Mouse (Mus musculus) liver, adult 2 months (tissue): ENCODE measurements around the gene Pi4kb. TPM values are rescaled to one million over a fixed set of nuclear protein-coding genes. Genes with fewer than 3 reads are reported as not detected.

Experiments
- DNase-seq: peaks from one replicate; pipeline ENCODE4 v3.0.0-alpha.2; 2011; ENCODE audit warnings: low read depth, low spot score; ENCODE audit errors: extremely low read depth
- H3K27ac ChIP-seq: fragments of 200-500 bp; replicated peaks from 2 replicates; pipeline ENCODE4 v1.5.1; 2012; ENCODE audit warnings: low read depth, mild to moderate bottlenecking, control low read depth, inconsistent platforms, low read length; ENCODE audit not compliant: insufficient read depth
- H3K27me3 ChIP-seq: fragments of 200-500 bp; 2 replicates; pipeline ENCODE4 v1.6.1; 2012; ENCODE audit warnings: mild to moderate bottlenecking, moderate library complexity, low read length, inconsistent platforms; ENCODE audit not compliant: control insufficient read depth, insufficient read depth
- H3K36me3 ChIP-seq: fragments of 200-500 bp; 2 replicates; pipeline ENCODE4 v1.6.1; 2012; ENCODE audit warnings: low read length, inconsistent platforms; ENCODE audit not compliant: control insufficient read depth, insufficient read depth
- H3K4me1 ChIP-seq: fragments of 200-500 bp; 2 replicates; pipeline ENCODE4 v1.6.1; 2011; ENCODE audit warnings: low read length; ENCODE audit not compliant: control insufficient read depth, insufficient read depth
- H3K4me3 ChIP-seq: fragments of 200-500 bp; 2 replicates; pipeline ENCODE4 v1.5.1; 2011; ENCODE audit warnings: low read depth, mild to moderate bottlenecking, control low read depth, low read length, moderate library complexity; ENCODE audit not compliant: insufficient read depth
- H3K79me2 ChIP-seq: fragments of 200-500 bp; 2 replicates; pipeline ENCODE4 v1.6.1; 2012; ENCODE audit warnings: inconsistent platforms, mild to moderate bottlenecking, low read length, moderate library complexity; ENCODE audit not compliant: control insufficient read depth, insufficient read depth
- H3K9ac ChIP-seq: fragments of 200-500 bp; 2 replicates; pipeline ENCODE4 v1.6.1; 2012; ENCODE audit warnings: low read depth, mild to moderate bottlenecking, control low read depth, inconsistent platforms, low read length
- CTCF ChIP-seq: fragments of 200-500 bp; IDR thresholded peaks from 2 replicates; pipeline ENCODE4 v1.5.1; 2011; ENCODE audit warnings: low read depth, low read length, control low read depth
- POLR2A ChIP-seq: fragments of 200-500 bp; IDR thresholded peaks from 2 replicates; pipeline ENCODE4 v1.6.1; 2011; ENCODE audit warnings: low read length, control low read depth; ENCODE audit not compliant: insufficient read depth; ENCODE audit errors: extremely low read depth
- WGBS: fragments of 180-500 bp; shearing (Covaris S2); methylation state at CpG from one replicate; pipeline ENCODE4 v1.1.7; 2018; 5-methylcytosine and 5-hydroxymethylcytosine counted together
- polyA plus RNA-seq: library from polyadenylated mRNA; depleted of rRNA; stranded (reverse); fragments of >200 nt; gene quantifications from 2 replicates; pipeline ENCODE4 v1.2.3, GENCODE M21; 2012
- total RNA-seq: library from RNA; depleted of rRNA; stranded (reverse); fragments of >200 nt; gene quantifications from 2 replicates; pipeline ENCODE4 v1.2.3, GENCODE M21; 2014

Pi4kb gene
- total and polyA plus RNA-seq, 2 experiments: 26.0 to 26.5 TPM

DNA sequence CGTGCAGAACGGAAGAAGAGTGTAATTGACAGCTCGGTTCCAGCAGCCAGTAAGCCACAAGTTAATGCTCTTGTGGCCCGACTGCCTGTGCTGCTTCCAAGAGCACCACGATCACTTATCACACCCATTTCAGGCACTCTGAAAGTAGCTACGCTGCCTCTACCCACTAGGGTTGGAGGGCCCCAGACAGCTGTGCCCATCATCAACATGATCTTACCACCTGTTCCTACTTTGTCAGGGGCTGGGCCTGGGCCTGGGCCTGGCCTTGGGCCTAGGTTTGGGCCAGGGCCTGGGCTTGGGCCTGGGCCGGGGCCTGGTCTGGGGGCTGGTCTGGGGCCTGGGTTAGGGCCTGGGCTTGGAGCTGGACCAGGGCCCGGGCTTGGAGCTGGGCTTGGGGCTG is 16.2 kb upstream of the Pi4kb start:
- H3K36me3 ChIP-seq: peaks cover 19% of the 10 kb centered on the region
- no peak overlapping the region for H3K27ac ChIP-seq
- 97% methylated on average over 8 of the region's 8 CpGs for WGBS
- H3K79me2 ChIP-seq: no peaks in the 10 kb centered on the region
- no peak for DNase-seq
- no peaks in the 10 kb centered on the region for H3K27me3 ChIP-seq
- TF ChIP-seq POLR2A (no peak), CTCF (no peak)
- peaks cover under 1% of the 10 kb centered on the region; the same call in 1 of the 2 replicates for H3K4me1 ChIP-seq
- no peak overlapping the region for H3K4me3 ChIP-seq
- H3K9ac ChIP-seq: no peak overlapping the region

DNA sequence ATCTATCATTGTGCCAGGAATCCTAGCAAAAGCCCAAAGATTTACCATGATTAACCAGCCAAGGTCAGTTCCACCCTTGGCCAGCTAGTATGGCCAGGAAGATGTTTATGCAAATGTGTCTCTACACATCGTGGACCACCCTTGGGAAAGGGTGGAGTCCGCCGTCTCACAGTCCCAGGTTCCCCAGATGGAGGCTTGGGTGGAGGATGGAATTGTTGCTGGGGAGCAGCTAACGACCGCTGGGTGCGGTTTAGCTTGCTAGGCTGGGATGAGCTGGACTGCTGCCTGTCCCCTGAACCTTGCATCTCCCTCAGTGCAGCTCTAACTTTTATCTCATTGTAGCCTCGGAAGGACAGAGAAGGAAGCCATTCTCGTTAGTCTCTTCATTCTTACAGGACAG is 14.7 kb upstream of the Pi4kb start:
- no peak for TF ChIP-seq CTCF
- DNase-seq: no peak
- Histone ChIP-seq H3K36me3 (peaks cover 19% of the 10 kb centered on the region), H3K27me3 (no peaks in the 10 kb centered on the region), H3K9ac (no peak overlapping the region), H3K79me2 (no peaks in the 10 kb centered on the region), H3K27ac (no peak overlapping the region), H3K4me1 (no peaks in the 10 kb centered on the region), H3K4me3 (no peak overlapping the region)
- 69% methylated on average over 8 of the region's 8 CpGs for WGBS

DNA sequence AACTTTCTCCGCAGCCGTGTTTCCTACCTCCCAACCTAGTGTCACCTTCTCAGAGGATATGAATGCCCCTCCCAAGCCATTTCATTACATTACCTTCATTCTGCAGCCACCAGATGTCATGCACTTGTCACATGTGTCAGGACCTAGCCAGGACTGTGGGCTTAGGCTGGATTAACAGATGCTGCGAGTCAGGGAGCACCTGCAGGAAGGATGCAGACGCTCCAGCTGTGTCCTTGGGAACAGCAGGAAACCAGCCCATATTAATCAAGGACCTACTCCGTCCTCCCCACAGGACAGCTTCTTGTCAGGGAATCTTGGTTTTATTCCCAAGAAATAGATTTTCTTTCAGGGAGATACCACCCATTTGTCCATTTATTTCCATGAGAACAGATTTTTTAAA is 14.2 kb upstream of the Pi4kb start:
- Histone ChIP-seq H3K4me3 (no peak overlapping the region), H3K27ac (no peak overlapping the region), H3K9ac (no peak overlapping the region), H3K79me2 (no peaks in the 10 kb centered on the region), H3K36me3 (peaks cover 19% of the 10 kb centered on the region), H3K4me1 (no peaks in the 10 kb centered on the region), H3K27me3 (no peaks in the 10 kb centered on the region)
- no peak for DNase-seq
- 67% methylated on average over 5 of the region's 5 CpGs for WGBS
- TF ChIP-seq CTCF (no peak), POLR2A (no peak)

DNA sequence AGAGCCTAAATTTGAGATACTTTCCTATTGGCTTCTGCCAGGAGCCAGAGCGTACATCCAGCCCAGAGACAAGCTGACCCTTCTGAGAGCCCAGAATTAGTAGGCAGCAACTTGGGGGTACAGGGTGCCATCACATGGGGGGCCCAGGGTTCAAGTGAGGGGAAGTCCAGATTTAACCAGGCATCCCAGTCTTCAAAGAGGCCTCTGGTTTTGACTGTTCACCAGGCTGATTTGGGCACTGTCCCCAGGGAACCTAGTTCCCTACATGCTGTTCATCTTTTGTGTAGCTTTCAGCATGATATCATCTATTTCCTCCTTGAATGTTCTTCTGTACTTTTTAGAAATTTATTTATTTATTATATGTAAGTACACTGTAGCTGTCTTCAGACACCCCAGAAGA is 9.5 kb upstream of the Pi4kb start:
- no peak for DNase-seq
- Histone ChIP-seq H3K4me3 (no peak overlapping the region), H3K27ac (no peak overlapping the region), H3K79me2 (no peaks in the 10 kb centered on the region), H3K27me3 (no peaks in the 10 kb centered on the region), H3K4me1 (no peaks in the 10 kb centered on the region), H3K9ac (no peak overlapping the region), H3K36me3 (no peaks in the 10 kb centered on the region)
- TF ChIP-seq POLR2A (no peak), CTCF (no peak)
- 97% methylated on average over 1 of the region's 1 CpGs for WGBS

DNA sequence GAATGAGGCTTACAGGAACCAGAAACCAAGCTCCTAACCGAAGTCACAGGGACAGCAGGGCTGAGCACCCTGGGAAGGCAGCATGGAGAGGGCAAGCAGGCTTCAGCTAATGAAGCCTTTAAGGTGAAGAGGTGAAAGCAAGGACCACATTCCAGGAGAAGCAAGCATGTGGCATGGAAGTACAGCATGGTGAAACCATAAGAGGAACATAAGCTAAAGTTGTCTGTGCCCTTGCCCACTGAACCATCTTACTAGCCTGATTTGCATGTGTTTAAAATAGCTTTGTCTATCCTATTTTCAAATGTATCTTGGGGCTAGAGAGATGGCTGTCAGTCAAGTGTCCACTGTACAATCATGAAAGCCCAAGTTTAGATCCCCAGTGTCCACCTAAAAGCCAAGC is 8.7 kb upstream of the Pi4kb start:
- Histone ChIP-seq H3K27me3 (no peaks in the 10 kb centered on the region), H3K4me3 (no peak overlapping the region), H3K27ac (no peak overlapping the region), H3K9ac (no peak overlapping the region), H3K36me3 (no peaks in the 10 kb centered on the region), H3K79me2 (no peaks in the 10 kb centered on the region), H3K4me1 (no peaks in the 10 kb centered on the region)
- 89% methylated on average over 1 of the region's 1 CpGs for WGBS
- TF ChIP-seq CTCF (no peak), POLR2A (no peak)
- no peak for DNase-seq

DNA sequence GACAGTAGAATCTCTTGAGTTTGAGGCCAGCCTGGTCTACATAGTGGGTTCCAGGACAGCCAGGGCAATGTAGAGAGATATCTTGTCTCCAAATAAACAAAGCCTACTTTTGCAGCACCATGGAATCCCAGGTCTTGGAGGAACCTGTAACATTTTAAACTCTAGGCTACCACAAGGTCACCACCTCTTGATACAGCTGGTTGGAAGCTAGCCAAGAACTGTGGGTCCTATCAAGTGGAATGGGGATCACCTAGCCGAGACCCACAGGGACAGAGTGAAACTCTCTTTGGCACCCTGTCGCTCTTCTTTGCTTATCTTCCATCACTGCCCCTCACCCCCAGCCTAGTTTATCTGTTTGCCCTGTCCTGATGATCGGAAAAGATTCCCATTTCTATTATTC is 2.0 kb upstream of the Pi4kb start:
- Histone ChIP-seq H3K27me3 (no peaks in the 10 kb centered on the region), H3K4me3 (no peak overlapping the region), H3K36me3 (no peaks in the 10 kb centered on the region; the same call in 1 of the 2 replicates), H3K79me2 (peaks cover 16% of the 10 kb centered on the region), H3K4me1 (peaks cover 7% of the 10 kb centered on the region), H3K9ac (no peak overlapping the region), H3K27ac (no peak overlapping the region)
- WGBS: 77% methylated on average over 3 of the region's 3 CpGs
- TF ChIP-seq CTCF (no peak), POLR2A (no peak)
- no peak for DNase-seq
